Mouse (Mus musculus): Measurements from ENCODE around the gene Srr.

Gene Srr

GRCm38 (mm10) chr11:74925577-74926387 is at the start of gene Srr, which contains the start of gene Smg6:
Gene Srr, minus strand, starts transcription at chr11:74925948.
Gene Smg6, plus strand, starts transcription at chr11:74925823.
- DNase-seq (ENCODE audit: low spot score): peak; percentile 91

GRCm38 (mm10) chr11:74974615-74975014 is 48.9 kb upstream of the Srr start:
- no peak for DNase-seq (ENCODE audit: low spot score)

- DNase-seq (ENCODE audit: low spot score): no peak
Observed at GRCm38 (mm10) chr11:74973290-74974157, 47.8 kb upstream of the Srr start.

GRCm38 (mm10) chr11:74965516-74965915 is 39.8 kb upstream of the Srr start:
- DNase-seq (ENCODE audit: low spot score): no peak

- DNase-seq (ENCODE audit: low spot score): no peak
Observed at GRCm38 (mm10) chr11:74962846-74963407, 37.2 kb upstream of the Srr start.

GRCm38 (mm10) chr11:74961953-74962352 is 36.2 kb upstream of the Srr start:
- no peak for DNase-seq (ENCODE audit: low spot score)

- no peak for DNase-seq (ENCODE audit: low spot score)
Observed at GRCm38 (mm10) chr11:74960031-74960551, 34.3 kb upstream of the Srr start.

- no peak for DNase-seq (ENCODE audit: low spot score)
Observed at GRCm38 (mm10) chr11:74959501-74959900, 33.8 kb upstream of the Srr start.

- DNase-seq (ENCODE audit: low spot score): no peak
Observed at GRCm38 (mm10) chr11:74957600-74957999, 31.9 kb upstream of the Srr start.

- DNase-seq (ENCODE audit: low spot score): no peak
Observed at GRCm38 (mm10) chr11:74956006-74956405, 30.3 kb upstream of the Srr start.

- DNase-seq (ENCODE audit: low spot score): no peak
Observed at GRCm38 (mm10) chr11:74954901-74955300, 29.2 kb upstream of the Srr start.

- peak; percentile 29 for DNase-seq (ENCODE audit: low spot score)
Observed at GRCm38 (mm10) chr11:74946348-74946747, 20.6 kb upstream of the Srr start.

GRCm38 (mm10) chr11:74930391-74930790 is 4.6 kb upstream of the Srr start:
- DNase-seq (ENCODE audit: low spot score): no peak

GRCm38 (mm10) chr11:74929111-74929510 is 3.4 kb upstream of the Srr start:
- DNase-seq (ENCODE audit: low spot score): no peak

- no peak for DNase-seq (ENCODE audit: low spot score)
Observed at GRCm38 (mm10) chr11:74927236-74927725, 1.5 kb upstream of the Srr start.

GRCm38 (mm10) chr11:74926388-74927005 is 749 bp upstream of the Srr start:
- no peak for DNase-seq (ENCODE audit: low spot score)

- DNase-seq (ENCODE audit: low spot score): no peak
Observed at GRCm38 (mm10) chr11:74924149-74924548, 1.6 kb downstream of the Srr start.

- no peak for DNase-seq (ENCODE audit: low spot score)
Observed at GRCm38 (mm10) chr11:74919249-74919648, 6.5 kb downstream of the Srr start.

GRCm38 (mm10) chr11:74912492-74912891 is 13.3 kb downstream of the Srr start:
- DNase-seq (ENCODE audit: low spot score): no peak

GRCm38 (mm10) chr11:74909978-74910377 is 15.8 kb downstream of the Srr start:
- no peak for DNase-seq (ENCODE audit: low spot score)

- no peak for DNase-seq (ENCODE audit: low spot score)
Observed at GRCm38 (mm10) chr11:74908618-74909399, 16.9 kb downstream of the Srr start.
